Mouse (Mus musculus) retina, adult 2 months (tissue): ENCODE measurements around the gene 5730596B20Rik.

ENCODE experiments used
- DNase-seq: peaks from one replicate; pipeline ENCODE4 v3.0.0-alpha.2; 2012; ENCODE audit warnings: low read depth, low spot score

5730596B20Rik gene

DNA sequence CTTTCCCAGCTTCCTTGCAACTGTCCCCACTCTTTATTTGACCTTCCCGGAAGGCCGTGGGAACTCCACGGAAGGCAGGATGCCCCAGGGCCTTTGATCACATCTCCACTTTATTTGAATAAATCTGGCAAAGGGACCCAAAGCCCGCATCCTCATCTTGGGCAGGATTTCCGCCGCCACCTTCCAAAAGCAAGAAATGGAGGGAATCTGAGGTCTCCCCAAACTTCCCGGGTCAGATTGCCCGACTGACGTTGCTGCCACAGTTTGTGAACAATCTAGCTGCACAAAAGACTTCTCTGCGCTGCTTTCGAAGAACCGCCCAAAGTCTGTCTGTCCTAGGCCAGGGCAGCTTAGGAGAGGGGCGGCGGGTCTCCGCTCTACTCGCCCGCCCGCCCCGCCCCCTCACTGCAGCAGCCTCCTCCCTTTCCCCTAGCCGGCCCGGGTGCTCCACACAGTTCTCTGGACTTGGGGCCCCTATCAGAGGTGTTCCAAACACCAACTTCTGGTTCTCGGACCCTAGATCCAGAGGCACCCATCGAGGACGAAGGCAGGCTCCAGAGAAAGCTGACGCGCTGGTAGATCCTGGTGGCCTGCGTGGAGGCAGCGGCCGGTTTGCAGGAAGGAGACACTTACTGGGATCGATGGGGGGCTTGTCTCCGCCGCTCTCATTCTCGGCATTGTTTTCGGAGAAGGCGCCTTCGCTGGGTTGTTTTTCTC lies 47.8 kb downstream of the 5730596B20Rik start:
- no peak for DNase-seq

- no peak for DNase-seq
Observed at GRCm38 (mm10) chr6:52225612-52226568, 48.6 kb downstream of the 5730596B20Rik start.

DNA sequence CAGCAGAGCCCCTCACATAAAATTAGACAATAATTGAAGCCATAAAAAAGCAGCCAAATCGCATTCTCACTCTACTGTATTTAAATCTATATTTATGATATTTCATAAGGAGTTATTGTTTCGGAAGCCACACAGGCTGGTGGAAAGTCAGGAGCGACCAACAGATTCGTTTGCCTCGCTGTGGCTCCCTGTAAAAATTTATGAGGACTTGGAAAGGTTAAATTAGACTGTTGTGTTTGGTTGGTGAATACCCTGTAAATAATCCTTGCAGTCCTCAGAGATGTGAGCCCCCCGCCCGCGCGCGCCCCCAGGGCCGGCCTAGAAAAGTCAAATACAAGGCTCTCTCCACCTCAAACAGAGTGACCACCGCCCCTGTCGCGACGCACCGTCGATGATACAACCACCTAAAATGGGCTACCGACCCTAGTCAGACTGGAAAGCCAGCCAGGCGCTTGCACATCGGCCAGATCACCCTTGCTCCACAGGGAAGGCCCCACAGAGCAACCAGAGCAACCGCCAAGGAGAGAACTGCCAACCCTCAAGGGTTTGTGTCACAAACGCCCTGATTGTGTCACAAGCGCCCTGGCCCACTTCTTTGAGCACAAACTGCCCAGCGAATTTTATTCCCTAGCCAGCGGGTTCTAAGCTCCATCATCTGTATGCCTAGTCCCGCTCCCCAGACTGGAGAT lies 49.4 kb downstream of the 5730596B20Rik start:
- no peak for DNase-seq

DNA sequence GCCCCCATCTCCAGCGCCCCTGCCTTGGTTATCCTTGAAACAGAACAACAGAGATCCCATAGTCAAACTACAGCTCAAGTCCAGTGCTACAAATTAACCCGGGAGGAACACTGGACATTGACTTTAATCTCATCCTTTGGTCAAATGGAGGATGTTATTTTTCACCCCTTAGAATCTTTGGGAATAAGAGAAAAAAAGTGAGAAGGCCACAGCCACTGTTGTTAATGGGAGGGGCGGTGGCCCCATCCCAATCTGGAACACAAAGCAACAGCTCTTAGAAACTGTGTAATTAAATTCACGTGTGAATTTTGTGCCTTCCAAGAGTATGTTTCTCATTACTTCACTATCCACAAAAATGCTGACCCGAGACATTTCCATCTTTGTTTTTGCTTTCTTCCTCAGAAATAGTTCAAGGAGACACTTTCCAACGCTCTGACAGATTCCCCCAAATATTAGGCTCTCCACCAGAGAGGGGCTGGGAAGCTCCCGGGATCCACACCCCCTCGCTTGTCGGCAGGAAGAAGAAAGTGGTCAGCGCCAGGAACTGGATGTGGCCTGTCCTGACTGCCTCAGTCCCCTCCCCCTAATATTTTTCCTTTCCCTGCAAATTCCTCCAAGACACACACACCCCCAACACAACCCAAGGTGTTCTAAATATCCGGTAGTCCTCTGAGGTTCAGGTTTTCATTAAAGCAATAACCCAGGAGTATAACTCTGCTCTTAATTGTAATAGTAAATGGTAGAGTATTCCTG lies 50.3 kb downstream of the 5730596B20Rik start:
- DNase-seq = no peak

DNA sequence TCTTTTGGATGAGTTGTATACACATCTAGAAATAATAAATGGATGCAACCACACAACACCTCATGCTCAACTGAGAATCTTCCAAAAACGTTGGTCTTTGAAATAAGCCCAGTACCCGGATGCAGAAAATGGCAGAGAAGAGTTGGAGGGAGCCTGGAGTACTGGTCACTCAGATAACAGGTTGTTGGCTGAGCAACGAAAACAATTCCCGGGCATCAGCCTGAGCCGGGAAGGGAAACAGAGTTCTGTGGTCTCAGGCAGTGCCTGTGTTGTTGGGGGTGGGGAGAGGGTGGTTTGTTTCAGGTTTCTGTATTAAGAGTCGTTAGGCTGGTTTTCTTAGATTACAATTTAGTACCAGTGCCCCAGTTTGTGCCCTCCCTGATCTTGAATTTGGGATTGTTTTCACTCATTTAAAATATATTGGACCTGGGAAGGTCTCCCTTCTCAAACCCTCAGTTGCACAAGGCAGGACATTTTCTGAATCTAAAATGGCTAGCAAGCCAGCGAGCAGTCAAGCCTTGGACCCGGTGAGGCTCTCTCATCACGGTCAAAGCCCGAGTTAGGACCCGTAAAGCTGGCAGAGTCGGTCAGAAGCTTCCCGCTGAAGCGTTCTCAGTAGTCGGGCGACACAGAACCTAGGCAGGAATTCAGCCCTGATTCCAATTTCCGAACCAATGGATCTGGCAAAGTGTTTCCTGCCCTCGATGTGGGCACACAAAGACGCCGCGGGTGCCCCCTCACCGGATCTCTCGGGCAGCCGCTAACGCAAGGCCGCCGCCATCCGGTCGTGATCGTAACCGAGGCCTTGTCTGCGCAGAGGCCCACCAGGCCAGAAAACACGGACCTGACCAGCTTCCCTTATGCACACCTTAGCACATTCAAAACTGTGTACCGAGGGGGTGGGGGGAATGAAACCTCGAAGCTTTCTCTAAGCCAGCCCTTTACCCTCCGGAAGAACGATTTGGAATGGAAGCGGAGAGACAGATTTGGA lies 51.5 kb downstream of the 5730596B20Rik start:
- DNase-seq = no peak

- DNase-seq = no peak
Observed at GRCm38 (mm10) chr6:52229558-52230416, 52.5 kb downstream of the 5730596B20Rik start.
